Mouse (Mus musculus) retina, postnatal 7 days (tissue): Measurements from ENCODE around the gene Cd151.

Source experiments
- DNase-seq: peaks from one replicate; pipeline ENCODE4 v3.0.0-alpha.2; 2012; ENCODE audit warnings: low read depth, low spot score

The Cd151 gene

DNA sequence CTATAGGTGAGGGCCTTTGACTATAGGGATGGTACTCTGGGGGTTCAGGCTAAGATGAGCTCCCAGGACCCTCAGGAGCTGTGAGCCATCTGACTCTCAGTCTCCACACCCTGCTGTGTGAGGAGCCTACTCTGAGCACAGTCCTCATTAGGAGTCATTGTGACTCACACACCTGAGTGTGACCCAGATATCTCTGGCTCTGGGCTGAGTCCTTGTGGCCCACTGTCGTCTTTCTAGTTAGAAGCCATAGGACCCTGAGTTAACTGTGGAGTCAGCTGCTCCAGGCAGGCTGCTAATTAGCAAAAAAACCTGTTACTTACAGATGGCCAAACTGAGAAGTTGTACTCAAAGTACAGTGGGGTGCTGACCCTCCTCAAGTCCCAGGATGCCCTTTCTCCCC is 26.5 kb downstream of the Cd151 start:
- no peak for DNase-seq

DNA sequence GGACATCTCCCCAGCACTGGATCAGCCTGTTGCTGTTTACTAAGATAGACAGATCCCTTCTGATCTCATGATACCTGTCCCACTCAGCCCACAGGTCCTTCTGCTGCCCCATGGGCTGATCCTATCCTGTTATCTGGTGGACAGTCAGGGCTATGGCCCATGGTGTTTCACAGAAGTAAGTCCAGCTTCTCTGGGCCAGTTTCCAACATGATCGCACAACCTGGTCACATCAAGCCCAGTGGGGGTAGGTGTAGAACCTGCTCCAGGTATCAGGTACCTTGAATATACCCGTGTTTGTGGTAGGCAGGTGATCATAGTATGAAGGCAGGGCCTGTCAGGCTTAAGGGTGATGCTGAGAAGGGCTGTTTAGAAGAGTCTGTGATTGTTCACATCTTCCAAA is 28.2 kb downstream of the Cd151 start:
- no peak for DNase-seq

DNA sequence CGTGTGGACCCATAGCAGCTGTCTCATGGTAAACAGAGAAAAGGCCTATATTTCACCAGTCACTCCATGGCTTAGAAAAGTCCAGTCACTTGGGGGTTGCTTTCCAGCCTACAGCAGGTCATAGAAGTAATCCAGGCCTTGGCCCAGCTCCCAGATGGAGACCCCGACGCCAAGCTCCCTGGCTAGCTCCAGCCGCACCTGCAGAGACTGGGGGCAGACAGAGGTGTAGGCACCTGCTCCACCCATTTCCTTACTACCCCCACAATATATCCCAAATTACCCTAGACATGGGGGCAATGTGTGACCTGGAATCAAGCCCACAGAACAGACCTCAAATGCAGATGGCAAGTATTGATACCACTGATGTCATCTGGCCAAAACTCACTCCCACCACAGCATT is 28.7 kb downstream of the Cd151 start:
- DNase-seq: no peak

DNA sequence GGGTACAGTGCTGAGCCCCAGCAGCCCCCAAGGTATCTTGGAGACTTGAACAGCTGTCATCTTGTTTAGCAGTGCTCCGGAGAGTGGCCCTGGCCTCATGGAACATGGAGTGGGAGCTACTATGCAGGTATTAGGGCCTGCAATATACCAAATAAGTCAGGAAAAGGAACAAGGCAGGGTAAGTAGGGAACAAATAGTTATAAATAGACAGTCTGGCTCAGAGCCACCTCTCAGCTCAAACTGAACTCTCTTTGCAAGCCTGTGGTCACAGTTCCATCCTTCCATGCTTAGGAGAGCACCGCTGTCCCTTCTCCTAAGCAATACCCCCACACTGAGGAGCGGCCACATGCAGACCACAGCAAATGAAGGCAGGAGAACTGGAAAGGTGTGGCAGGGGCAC is 30.4 kb downstream of the Cd151 start:
- DNase-seq: no peak

DNA sequence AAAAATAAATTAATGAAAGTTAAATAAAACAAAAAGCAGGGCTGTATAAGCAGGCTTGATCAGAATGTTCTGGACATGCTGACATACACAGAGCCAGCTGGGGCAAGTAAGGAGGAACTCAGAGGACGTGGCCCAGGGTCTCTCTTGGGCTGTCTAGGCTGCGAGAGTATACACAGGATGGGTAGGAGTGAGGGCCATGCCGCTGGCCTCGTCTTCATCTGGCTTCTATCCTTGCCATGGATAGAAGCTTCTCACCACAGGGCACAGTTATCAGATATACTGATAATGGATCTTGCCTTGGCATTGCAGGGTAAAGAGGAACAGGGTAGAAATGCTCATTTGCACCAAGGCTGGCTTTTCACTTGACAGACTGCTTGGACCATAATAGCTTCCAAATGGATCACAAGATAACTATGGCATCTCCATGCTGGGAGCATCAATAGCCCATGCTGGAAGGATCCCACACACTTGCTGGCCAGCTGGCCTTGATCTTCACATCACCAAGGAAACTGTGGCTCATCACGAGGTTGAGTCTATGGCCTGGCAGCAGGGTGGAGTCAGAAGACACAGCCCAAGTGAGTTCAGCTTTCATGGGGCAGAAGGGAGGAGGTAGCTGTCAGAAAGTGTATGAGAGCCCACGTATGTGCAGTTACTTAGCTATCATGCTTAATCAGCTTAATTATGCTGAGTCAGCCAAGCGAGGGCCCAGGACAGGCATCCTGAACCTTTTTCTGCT is 34.8 kb downstream of the Cd151 start:
- no peak for DNase-seq

DNA sequence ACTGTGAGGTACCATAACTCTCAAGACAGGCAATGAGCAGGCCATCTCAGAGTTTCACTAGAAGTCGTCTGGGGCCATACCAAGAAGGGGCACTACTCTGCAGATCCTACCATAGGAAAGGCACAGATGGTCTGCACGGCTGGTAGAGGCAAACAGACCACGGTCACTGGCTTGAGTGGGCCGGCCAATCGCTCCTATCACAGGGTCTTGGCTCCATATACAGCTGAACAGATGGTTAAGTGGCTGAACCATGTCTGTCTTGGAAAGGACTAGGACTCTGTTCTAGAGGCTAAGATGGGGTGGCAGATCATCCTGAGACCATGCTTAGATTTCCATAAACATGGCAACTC is 35.3 kb downstream of the Cd151 start:
- no peak for DNase-seq

DNA sequence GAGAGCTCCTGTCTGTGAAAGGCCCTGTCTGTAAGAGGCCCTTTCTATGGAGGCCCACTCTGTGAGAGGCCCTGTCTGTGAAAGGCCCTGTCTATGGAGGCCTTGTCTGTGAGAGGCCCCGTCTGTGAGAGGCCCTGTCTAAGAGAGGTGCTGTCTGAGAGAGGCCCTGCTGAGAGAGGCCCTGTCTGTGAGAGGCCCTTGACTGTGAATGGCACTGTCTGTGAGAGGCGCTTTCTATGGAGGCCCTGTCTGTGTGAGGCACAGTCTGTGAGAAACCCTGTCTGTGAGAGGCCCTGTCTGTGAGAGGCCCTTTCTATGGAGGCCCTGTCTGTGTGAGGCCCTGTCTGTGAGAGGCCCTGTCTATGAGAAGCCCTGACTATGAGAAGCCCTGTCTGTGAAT is 39.1 kb downstream of the Cd151 start:
- no peak for DNase-seq

DNA sequence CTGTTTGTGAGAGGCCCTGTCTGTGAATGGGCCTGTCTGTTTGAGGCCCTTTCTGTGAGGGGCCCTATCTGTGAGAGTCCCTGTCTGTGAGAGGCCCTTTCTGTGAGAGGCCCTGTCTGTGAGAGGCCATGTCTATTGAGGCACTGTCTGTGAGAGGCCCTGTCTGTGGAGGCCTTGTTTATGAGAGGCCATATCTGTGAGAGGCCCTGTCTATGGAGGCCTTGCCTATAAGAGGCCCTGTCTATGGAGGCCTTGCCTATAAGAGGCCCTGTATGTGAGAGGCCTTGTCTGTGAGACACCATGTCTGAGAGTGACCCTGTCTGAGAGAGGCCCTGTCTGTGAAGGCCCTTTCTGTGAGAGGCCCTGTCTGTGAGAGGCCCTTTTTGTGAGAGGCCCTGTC is 41.0 kb downstream of the Cd151 start:
- DNase-seq: no peak

DNA sequence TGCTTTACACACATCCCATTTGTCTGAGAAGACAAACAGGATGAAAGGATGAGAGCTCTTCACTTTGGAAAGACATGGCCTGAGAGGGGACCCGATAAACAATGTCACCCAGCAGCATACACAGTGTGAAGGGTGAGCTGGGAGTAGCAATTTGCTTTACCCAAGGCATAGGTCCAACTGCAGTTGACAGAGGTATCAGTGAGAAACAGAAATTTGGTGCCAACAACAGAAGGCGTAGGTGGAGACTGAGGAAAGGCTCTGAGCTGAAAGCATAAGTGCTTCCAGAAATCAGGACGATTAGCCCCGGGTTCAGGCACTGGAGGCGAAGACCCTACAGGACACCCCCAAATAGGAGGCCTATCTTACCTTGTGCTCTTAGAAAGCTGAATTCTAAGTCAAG is 43.0 kb downstream of the Cd151 start:
- DNase-seq: no peak

DNA sequence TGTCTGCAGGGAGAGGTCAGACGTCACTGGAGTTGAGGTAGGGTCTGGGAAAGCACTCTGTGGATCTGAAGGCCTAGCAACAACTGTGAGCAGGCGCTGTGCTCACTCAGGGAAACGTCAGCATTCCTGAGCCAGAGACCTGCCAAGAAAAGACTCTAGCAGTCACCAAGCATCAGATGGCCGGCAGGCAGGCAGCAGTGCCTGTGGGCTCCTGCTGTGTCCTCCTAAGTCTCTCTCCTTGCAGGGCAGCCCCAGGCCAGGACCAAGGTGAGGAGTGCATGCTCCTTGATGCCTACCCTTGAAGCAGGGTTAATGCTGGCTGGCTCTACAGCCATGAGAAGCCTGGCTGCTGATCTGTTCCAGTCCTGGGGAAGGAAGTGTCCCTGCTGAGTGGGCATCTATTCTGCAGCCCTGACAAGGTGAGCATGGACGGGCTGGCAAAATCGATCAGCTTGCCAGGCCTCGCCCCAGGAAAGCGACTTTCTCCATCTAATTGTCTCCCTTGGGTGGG is 43.5 kb downstream of the Cd151 start:
- no peak for DNase-seq

DNA sequence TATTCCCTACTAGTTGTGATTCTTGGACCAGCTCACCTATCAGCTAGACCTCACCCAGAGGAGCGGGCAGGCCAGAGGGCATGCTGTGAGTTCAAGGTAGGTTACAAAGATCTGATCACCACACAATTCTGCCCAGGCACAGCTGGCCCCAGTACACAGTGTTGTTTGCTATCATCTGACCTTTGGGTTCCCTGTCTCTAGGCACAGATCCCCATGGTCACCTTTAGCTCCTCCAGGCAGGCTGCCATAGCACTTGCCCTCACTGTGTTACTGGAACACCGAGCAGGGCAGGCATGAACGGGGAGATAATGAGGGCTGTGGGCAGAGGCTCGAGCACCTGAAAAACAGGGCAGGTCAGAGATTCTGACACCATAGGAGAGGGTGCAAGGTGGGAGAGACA is 50.4 kb downstream of the Cd151 start:
- no peak for DNase-seq

DNA sequence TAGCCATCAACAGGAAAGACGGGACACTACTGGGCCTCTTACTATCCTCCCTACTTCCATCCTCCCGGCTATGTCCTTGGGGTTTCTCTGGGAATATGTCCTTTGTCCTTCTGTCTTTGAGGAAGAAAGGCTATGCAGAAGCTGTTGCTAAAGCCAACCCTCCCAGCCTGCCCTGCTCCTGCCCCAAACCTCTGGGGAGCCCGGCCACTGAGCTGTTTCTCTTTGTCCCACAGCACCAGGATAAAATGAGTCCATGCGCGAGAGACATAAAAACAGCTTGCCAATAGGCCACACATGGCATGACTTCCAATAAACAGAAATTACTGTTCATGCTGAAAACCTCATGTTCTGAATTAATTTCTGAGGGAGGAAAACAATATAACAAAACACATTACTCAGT is 51.1 kb downstream of the Cd151 start:
- no peak for DNase-seq

DNA sequence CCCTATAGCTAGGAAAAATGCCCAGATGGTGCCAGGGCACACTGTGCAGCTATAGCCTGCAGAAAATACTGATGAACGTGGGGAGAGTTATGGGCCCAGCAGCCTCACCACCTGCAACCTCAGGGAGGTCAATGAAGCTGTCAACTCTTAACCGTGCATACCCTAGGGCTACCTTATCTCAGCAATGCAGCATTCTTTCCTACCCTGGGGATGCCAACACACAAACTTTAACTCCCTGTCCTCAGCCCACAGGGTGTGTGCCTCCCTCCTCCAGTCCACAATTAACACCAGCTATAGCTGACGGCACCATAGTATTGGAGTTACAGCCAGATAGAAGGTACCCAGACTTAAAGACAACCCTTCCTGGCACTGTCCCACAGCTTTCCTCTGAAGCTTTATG is 51.7 kb downstream of the Cd151 start:
- DNase-seq: no peak

DNA sequence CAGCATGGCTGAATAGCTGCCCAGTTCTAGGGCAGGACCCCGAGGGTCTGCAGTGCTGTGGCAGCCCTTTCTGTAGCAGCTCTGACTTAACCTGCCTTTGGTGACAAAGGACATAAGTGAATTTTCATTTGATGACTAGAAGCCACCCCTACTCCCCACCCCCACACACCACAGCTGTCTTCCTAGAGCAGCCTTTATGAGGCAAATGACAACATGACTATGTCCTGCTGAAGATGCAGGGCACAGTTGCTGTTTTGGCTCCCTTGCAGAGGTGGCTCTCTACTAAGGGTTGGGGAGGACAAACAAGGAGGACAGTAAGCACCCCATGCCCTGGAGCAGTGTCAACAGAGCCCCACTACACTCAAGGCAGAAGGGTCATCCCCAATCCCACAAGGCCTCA is 52.6 kb downstream of the Cd151 start:
- DNase-seq: no peak
